Mouse (Mus musculus) cerebellum, adult 18-20 months (tissue): Measurements from ENCODE around the gene Kcnj12.

ENCODE experiments used
- DNase-seq, 2 experiments: peaks; one replicate each; pipeline ENCODE4 v3.0.0; 2021

Kcnj12 gene

GRCm38 (mm10) chr11:61022550-61023391 lies at the start of gene Kcnj12:
TSS of gene Kcnj12 (plus strand) at chr11:61022564.
- DNase-seq = peak; percentile 53 to 70

GRCm38 (mm10) chr11:60975097-60975496 lies 47.3 kb upstream of the Kcnj12 start:
- no peak for DNase-seq

- DNase-seq = no peak
Measured at GRCm38 (mm10) chr11:60976234-60976633, 46.1 kb upstream of the Kcnj12 start.

GRCm38 (mm10) chr11:60976742-60977141 lies 45.6 kb upstream of the Kcnj12 start:
- peak in 1 of 2 experiments; percentile 26 for DNase-seq

GRCm38 (mm10) chr11:60977153-60977552 lies 45.2 kb upstream of the Kcnj12 start:
- no peak for DNase-seq

- DNase-seq = no peak
Measured at GRCm38 (mm10) chr11:60978658-60979057, 43.7 kb upstream of the Kcnj12 start.

GRCm38 (mm10) chr11:60979788-60980187 lies 42.6 kb upstream of the Kcnj12 start:
- no peak for DNase-seq

- no peak for DNase-seq
Measured at GRCm38 (mm10) chr11:60981693-60982486, 40.5 kb upstream of the Kcnj12 start.

GRCm38 (mm10) chr11:60984912-60985558 lies 37.3 kb upstream of the Kcnj12 start:
- peak; percentile 90 to 92 for DNase-seq

GRCm38 (mm10) chr11:60990428-60990827 lies 31.9 kb upstream of the Kcnj12 start:
- DNase-seq = no peak

GRCm38 (mm10) chr11:61002736-61003135 lies 19.6 kb upstream of the Kcnj12 start:
- DNase-seq = no peak

GRCm38 (mm10) chr11:61004046-61004445 lies 18.3 kb upstream of the Kcnj12 start:
- DNase-seq = no peak

GRCm38 (mm10) chr11:61004781-61005180 lies 17.6 kb upstream of the Kcnj12 start:
- DNase-seq = no peak

- DNase-seq = no peak
Measured at GRCm38 (mm10) chr11:61005345-61005744, 17.0 kb upstream of the Kcnj12 start.

GRCm38 (mm10) chr11:61011736-61012294 lies 10.5 kb upstream of the Kcnj12 start:
- DNase-seq = no peak

- DNase-seq = no peak
Measured at GRCm38 (mm10) chr11:61016866-61017398, 5.4 kb upstream of the Kcnj12 start.

GRCm38 (mm10) chr11:61021129-61021528 lies 1.2 kb upstream of the Kcnj12 start:
- DNase-seq = no peak

- DNase-seq = peak; percentile 83 to 87
Measured at GRCm38 (mm10) chr11:61021676-61022549, 451 bp upstream of the Kcnj12 start.

GRCm38 (mm10) chr11:61023416-61024200 lies 1.2 kb downstream of the Kcnj12 start:
- peak; percentile 61 to 66 for DNase-seq

- DNase-seq = no peak
Measured at GRCm38 (mm10) chr11:61024388-61024787, 2.0 kb downstream of the Kcnj12 start.

- peak; percentile 80 to 82 for DNase-seq
Measured at GRCm38 (mm10) chr11:61024996-61025395, 2.6 kb downstream of the Kcnj12 start.
